Mouse (Mus musculus): ENCODE measurements around the gene Rpl36al. TPM values are rescaled to one million over a fixed set of nuclear protein-coding genes. Genes with fewer than 3 reads are reported as not detected.

Gene Rpl36al
- total RNA-seq (2014; rRNA removed): 194 and 311 TPM in 2 replicates
- polyA plus RNA-seq (2015; fragmentation: Nextera tagmentation; extraction: Ambion mirVana): 396 and 530 TPM in 2 replicates

DNA sequence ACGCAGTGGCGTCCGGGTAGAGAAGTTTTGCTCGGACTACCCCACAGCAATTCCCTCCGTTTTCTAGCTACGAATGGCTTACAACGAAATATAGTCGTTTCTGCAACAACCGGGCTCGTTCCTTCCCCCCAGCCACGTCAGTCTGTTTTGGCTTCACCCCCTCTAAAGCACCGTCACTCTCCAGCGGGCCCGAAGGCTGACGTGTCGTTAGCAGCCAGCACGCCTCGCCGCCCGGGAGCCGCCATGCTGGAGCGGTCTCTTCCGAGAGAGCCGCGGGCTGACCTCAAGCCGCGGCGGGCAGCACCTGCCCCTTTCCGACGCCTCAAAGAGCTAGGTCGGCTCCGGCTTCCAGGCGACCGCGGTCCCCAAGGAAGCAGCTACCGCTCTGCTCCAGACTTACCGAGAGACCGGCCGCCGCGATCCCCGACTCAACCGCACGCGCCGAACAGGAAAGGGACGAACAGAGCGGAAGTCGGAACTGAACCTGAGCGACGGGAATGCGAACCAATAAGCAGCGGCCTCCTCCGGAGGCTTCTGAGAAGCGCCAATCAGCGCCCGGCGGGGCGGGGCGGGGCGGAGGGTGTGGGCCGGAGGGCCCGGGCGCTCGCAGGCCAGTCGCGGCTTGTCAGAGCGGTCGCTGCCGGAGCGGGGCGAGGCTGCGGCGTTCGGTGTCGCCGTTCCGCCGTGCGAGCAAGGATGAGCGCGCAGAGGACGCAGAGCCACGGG, at the start of gene Rpl36al, which contains the start of gene Mgat2:
Gene Rpl36al, minus strand, starts transcription at position 501 of the 726 bp plus-strand sequence.
Gene Mgat2, plus strand, starts transcription at position 575 of the 726 bp plus-strand sequence.
- Histone ChIP-seq H3K9ac (peak within 1 kb of the TSS; percentile 90), H3K4me2 (ENCODE audit: low read depth) (peak within 1 kb of the TSS; percentile 94), H3K27me3 (ENCODE audit: insufficient read depth, low read length) (no peaks in the 10 kb centered on the region), H3K36me3 (ENCODE audit: insufficient read depth) (peaks cover 6% of the 10 kb centered on the region; the same call in 1 of the 2 replicates), H3K4me1 (ENCODE audit: insufficient read depth) (peaks cover 14% of the 10 kb centered on the region), H3K4me3 (ENCODE audit: low read depth, low read length) (peak within 1 kb of the TSS; percentile 86), H3K27ac (ENCODE audit: low read depth, low read length) (peak within 1 kb of the TSS; percentile 96), H3K9me3 (ENCODE audit: low read length) (no peaks in the 10 kb centered on the region)
- TF ChIP-seq CTCF (IDR thresholded peaks at IDR 0.05; ENCODE audit: low read depth): no peak
- peak; percentile 99 for ATAC-seq
- under 1% methylated on average over 84 of the region's 84 CpGs for WGBS
- DNase-seq: peak; percentile 99

DNA sequence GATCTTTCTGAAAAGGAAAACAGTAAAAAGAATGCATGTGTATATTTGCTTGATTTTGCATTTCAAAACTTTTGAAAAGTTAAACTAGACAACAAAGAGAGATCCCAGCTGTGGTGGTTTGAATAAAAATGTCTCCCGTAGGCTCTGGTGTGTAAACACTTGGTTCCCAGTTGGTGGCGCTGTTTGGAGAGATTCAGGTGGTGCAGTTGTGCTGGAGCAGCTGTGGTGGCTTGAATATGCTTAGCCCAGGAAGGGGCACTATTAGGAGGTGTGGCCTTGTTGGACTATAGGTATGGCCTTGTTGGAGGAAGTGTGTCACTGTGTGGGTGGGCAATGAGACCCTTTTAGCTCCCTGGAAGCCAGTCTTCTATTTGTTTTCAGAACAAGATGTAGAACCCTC, 45.4 kb upstream of the Rpl36al start:
- no peak for ATAC-seq
- H3K36me3 ChIP-seq (ENCODE audit: insufficient read depth): no peaks in the 10 kb centered on the region
- H3K4me1 ChIP-seq (ENCODE audit: insufficient read depth): no peaks in the 10 kb centered on the region
- no peaks in the 10 kb centered on the region for H3K27me3 ChIP-seq (ENCODE audit: insufficient read depth, low read length)
- H3K9me3 ChIP-seq (ENCODE audit: low read length): no peaks in the 10 kb centered on the region
- no peak overlapping the region for H3K4me3 ChIP-seq (ENCODE audit: low read depth, low read length)
- H3K27ac ChIP-seq (ENCODE audit: low read depth, low read length): no peak overlapping the region
- no peak overlapping the region for H3K4me2 ChIP-seq (ENCODE audit: low read depth)
- no peak overlapping the region for H3K9ac ChIP-seq
- peak; percentile 16; the same call in 1 of the 2 replicates for TF ChIP-seq CTCF (IDR thresholded peaks at IDR 0.05; ENCODE audit: low read depth)
- 55% methylated on average over 2 of the region's 2 CpGs for WGBS
- DNase-seq: no peak

DNA sequence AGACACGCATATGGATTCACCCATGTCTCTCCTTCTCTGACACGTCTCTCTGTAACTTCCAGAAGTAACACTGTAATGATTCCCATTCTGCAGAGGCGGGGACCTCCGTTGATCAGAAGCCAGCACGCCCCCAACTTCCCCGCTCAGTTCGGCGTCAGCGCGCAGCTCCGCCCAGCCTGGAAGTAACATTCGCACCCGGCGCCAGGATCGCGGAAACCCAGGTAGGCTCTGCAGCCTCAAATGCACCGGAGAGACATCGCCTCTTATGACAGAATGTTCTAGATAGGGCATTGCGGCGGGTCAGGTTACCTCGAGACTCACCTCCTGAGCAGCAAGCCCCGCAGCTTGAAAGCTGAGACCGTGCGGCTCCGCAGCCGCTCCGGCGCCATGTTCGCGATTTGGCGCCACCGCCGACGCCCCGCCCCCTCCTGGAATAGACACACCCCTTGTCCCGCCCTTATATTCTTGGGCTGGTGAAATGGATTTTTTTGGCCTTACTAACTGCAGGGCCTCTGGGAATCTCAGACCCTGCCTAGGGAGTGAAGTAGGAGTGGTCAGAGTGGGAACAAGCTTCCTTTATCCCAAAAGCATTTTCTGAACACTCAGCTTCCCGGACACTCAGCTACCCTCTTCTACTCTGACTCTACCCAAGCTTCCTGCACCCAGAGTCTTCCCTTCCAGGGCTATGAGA, 44.0 kb upstream of the Rpl36al start, which contains the start of gene Pole2:
Gene Pole2, minus strand, starts transcription at position 420 of the 691 bp plus-strand sequence.
- no peaks in the 10 kb centered on the region for H3K36me3 ChIP-seq (ENCODE audit: insufficient read depth)
- H3K4me3 ChIP-seq (ENCODE audit: low read depth, low read length): peak within 1 kb of the TSS; percentile 68
- H3K27ac ChIP-seq (ENCODE audit: low read depth, low read length): peak within 1 kb of the TSS; percentile 69
- H3K4me2 ChIP-seq (ENCODE audit: low read depth): peak within 1 kb of the TSS; percentile 40
- ATAC-seq (peak; percentile 97), DNase-seq (peak; percentile 89)
- TF ChIP-seq CTCF (IDR thresholded peaks at IDR 0.05; ENCODE audit: low read depth): 0 out of 2 replicates have a peak, but pooled peaks have one; percentile 16
- under 1% methylated on average over 37 of the region's 37 CpGs for WGBS
- no peaks in the 10 kb centered on the region for H3K4me1 ChIP-seq (ENCODE audit: insufficient read depth)
- no peaks in the 10 kb centered on the region for H3K9me3 ChIP-seq (ENCODE audit: low read length)
- peak within 1 kb of the TSS; percentile 53 for H3K9ac ChIP-seq
- H3K27me3 ChIP-seq (ENCODE audit: insufficient read depth, low read length): no peaks in the 10 kb centered on the region

DNA sequence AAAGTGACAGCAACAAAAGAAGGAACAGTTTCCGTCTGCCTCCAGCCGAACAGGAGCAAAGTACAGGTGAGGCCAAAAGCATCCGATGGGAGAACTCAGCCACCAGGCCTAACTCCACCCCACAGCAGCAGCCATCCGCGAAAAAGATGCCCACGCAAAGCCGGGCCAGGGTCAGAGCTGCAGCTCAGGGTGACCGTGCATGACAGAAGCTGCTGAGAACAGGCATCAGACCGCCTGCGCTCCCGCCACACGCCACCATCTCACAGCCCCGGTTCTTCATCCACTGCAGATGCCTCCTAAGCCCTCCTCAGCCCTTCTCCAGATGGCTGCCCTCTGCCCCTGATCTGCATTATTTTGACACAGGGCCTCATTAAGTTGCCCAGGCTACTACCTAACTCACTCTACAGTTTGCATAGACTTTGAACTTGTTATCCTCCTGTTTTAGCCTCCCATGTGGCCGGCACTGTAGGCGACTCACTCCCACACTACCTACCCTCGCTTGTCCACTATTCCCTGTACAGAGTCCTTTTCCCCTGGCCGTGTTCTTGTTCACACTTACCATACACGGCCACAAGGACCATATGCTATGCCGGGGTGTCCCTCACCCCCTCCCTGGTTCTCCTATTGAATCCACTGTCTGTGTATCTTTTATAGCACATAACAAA, 36.9 kb upstream of the Rpl36al start:
- 93% methylated on average over 19 of the region's 19 CpGs for WGBS
- TF ChIP-seq CTCF (IDR thresholded peaks at IDR 0.05; ENCODE audit: low read depth): no peak
- Histone ChIP-seq H3K36me3 (ENCODE audit: insufficient read depth) (no peaks in the 10 kb centered on the region), H3K9me3 (ENCODE audit: low read length) (no peaks in the 10 kb centered on the region), H3K9ac (no peak overlapping the region), H3K27ac (ENCODE audit: low read depth, low read length) (no peak overlapping the region), H3K4me3 (ENCODE audit: low read depth, low read length) (no peak overlapping the region), H3K27me3 (ENCODE audit: insufficient read depth, low read length) (no peaks in the 10 kb centered on the region), H3K4me1 (ENCODE audit: insufficient read depth) (no peaks in the 10 kb centered on the region), H3K4me2 (ENCODE audit: low read depth) (no peak overlapping the region)
- DNase-seq (no peak), ATAC-seq (no peak)

DNA sequence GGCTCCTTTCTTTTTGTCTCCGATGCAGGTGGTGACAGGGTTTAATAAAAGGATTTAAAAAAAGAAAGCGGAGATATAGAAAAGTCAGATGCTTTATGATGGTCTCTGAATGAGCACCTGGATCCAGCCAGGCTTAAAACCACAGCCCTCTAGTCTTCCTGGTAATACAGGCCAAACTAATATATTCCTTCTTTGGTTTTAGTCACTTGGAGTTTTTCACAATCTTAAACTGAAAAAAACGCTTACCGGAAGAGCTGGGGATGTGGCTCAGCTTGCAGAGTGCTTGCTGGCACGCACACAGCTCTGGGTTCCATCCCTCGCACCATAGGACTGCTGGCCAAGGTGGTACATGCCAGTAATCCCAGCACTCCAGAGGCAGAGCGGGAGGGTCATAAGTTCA, 32.7 kb upstream of the Rpl36al start:
- no peaks in the 10 kb centered on the region for H3K4me1 ChIP-seq (ENCODE audit: insufficient read depth)
- DNase-seq (no peak), ATAC-seq (no peak)
- TF ChIP-seq CTCF (IDR thresholded peaks at IDR 0.05; ENCODE audit: low read depth): no peak
- no peaks in the 10 kb centered on the region for H3K36me3 ChIP-seq (ENCODE audit: insufficient read depth)
- WGBS: 85% methylated on average over 7 of the region's 7 CpGs
- no peak overlapping the region for H3K4me3 ChIP-seq (ENCODE audit: low read depth, low read length)
- no peak overlapping the region for H3K27ac ChIP-seq (ENCODE audit: low read depth, low read length)
- no peaks in the 10 kb centered on the region for H3K9me3 ChIP-seq (ENCODE audit: low read length)
- H3K4me2 ChIP-seq (ENCODE audit: low read depth): no peak overlapping the region
- no peak overlapping the region for H3K9ac ChIP-seq
- H3K27me3 ChIP-seq (ENCODE audit: insufficient read depth, low read length): no peaks in the 10 kb centered on the region

DNA sequence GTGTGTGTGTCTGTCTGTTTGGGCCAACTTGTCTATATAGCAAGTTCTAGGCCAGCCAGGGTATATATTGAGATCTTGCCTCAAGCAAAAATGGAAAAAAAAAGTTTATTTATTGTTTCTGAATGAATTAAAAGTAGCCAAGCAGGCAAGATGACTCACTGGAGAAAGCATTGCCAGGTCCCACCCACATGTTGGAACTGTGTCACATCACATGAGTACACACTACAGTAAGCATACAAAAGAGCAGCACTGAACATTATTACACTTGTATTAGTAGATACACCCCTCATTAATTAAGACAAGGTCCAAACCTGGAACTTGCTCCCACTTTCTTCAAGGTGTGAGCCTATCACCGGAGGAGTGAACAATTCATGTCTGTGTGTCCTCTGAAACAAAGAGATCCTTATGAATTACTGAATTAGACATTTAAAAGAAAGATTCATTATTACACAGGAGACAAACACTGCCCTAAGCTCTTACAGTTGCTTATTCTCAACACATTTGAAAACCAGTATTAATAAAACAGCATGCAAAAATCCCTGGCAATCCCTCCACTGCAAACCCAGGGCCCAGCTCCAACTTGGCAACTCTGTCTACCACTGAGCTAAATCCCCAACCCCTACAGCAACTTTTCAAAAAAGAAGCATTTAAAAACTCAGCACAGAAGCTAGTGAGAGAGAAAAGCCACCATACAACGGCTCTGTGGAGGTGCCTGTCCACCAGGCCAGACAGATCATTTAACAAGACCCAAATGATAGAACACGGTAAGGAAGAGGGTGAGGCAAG, 31.3 kb upstream of the Rpl36al start:
- no peak overlapping the region for H3K9ac ChIP-seq
- ATAC-seq: no peak; the same call in none of the 2 replicates
- no peak for TF ChIP-seq CTCF (IDR thresholded peaks at IDR 0.05; ENCODE audit: low read depth)
- no peaks in the 10 kb centered on the region for H3K27me3 ChIP-seq (ENCODE audit: insufficient read depth, low read length)
- no peak overlapping the region for H3K4me2 ChIP-seq (ENCODE audit: low read depth)
- H3K27ac ChIP-seq (ENCODE audit: low read depth, low read length): no peak overlapping the region; the same call in 1 of the 2 replicates
- no peaks in the 10 kb centered on the region for H3K9me3 ChIP-seq (ENCODE audit: low read length)
- H3K36me3 ChIP-seq (ENCODE audit: insufficient read depth): no peaks in the 10 kb centered on the region
- H3K4me1 ChIP-seq (ENCODE audit: insufficient read depth): no peaks in the 10 kb centered on the region
- no peak overlapping the region for H3K4me3 ChIP-seq (ENCODE audit: low read depth, low read length)
- DNase-seq: peak; percentile 49
- 56% methylated on average over 3 of the region's 3 CpGs for WGBS

Measured in forebrain, postnatal 0 days (tissue).